Mouse (Mus musculus): ENCODE results near the gene Rassf4.
"Not testable (repeated sequence)": the region's sequence is repeated elsewhere in the genome, so short reads cannot be mapped to it uniquely, and the experiment has no call there.

Gene Rassf4

GRCm38 (mm10) chr6:116635251-116636180 lies 38.2 kb downstream of the Rassf4 start:
- DNase-seq (ENCODE audit: low spot score), result no peak

DNA sequence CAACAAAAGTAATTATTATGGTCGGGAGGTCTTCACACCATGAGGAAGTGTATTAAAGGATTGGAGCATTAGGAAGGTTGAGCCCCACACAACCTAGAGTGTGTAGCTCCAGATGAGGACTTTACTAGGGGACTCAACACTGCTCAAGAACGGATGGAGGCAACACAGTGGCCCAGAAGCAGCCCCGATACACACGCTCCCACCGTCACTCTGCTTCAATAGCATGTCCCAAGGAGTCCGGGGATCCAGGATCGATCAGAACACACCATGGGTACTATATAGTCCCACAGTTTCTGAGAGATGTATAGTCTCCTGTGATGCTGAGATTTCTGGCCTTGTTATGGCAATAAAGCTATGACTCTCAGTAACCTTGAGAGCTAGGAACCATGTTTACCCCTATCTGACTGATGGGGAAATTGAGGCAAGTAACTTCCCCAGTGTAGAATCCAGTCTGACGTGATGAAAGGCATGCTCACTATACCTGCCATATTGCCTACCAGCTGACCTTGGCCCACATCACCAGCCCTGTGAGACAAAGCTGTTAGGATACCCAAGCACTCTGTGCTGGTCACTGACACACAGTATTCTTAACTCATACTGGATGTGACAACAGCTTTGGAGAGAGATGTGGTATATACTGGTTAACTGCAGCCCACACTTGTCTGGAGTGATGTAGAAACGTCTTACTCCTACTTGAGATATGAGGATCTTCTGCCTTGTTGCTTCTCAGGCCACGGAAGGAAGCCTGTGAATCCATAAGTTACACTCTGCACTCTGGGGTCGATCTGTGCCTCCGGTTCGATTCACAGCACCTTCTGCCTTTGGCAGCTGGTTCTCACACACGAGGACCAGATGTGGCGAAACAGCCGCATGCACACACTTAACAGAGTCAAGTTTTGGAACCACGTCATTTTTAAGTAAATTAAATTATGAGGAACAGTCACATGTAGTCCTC lies 39.7 kb downstream of the Rassf4 start:
- no peak for DNase-seq (ENCODE audit: low spot score)

DNA sequence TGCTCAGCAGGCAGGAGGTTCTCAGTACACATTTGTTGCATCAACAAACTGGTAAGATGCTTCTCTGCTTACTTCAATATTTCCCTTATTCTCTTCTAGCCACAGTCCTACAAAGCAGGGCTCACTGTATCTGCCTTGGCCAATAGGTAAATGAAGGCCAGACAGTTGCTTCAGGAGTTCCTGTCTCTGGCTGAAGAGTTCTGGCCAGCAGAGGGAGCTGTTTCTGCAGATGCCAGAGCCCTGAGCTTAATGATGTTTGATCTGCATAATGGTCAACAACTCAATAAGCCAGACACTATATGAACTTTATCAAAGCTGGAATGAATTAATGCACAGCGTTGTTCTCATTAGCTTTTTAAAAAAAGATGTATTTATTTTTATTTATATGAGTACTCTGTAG lies 41.6 kb downstream of the Rassf4 start:
- peak; percentile 53 for DNase-seq (ENCODE audit: low spot score)

GRCm38 (mm10) chr6:116629766-116630165 lies 44.0 kb downstream of the Rassf4 start:
- no peak for DNase-seq (ENCODE audit: low spot score)

- DNase-seq (ENCODE audit: low spot score), result peak; percentile 26
These were observed 45.1 kb downstream of the Rassf4 start, which contains the start of gene Zfp422 for GRCm38 (mm10) chr6:116628539-116629171. Gene Zfp422, minus strand, starts transcription at chr6:116628999.

GRCm38 (mm10) chr6:116628095-116628494 lies 45.7 kb downstream of the Rassf4 start:
- DNase-seq (ENCODE audit: low spot score), result no peak

DNA sequence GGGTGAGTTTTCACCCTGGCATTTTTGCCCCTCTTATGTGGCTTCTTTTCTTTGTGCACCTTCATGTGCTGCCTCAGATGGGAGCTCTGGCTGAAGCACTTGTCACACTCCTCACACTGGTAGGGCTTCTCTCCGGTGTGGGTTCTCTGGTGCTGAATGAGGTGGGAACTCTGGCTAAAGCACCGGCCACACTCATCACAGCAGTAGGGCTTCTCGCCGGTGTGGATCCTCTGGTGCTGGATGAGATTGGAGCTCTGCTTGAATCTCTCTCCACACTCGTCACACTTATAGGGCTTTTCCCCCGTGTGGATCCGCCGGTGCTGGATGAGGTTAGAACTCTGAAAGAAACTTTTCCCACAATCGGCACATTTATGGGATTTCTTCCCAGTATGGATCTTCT lies 47.3 kb downstream of the Rassf4 start:
- not testable (repeated sequence) for DNase-seq (ENCODE audit: low spot score)

- DNase-seq (ENCODE audit: low spot score), result no peak
These were observed 52.3 kb downstream of the Rassf4 start for GRCm38 (mm10) chr6:116621318-116622023.

DNA sequence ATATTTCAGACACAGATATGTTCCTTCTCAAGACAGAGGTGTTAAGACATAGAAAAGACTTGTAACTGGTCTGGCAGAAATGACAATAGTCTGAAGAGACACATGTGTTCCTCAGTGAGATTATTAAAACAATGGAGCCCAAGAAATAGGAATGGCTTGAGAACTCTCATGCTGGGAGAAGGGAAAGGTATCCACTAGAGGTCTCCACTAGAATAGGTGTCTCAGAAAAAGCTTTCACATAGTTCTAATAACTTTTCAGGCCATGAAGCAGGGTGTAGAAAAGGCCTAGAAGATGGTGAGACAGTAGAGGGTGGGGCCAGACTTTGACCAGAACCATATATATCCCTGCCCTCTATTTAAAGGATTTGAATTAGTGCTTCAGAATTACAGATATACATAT lies 55.7 kb downstream of the Rassf4 start:
- no peak for DNase-seq (ENCODE audit: low spot score)

- no peak for DNase-seq (ENCODE audit: low spot score)
These were observed 58.0 kb downstream of the Rassf4 start for GRCm38 (mm10) chr6:116615719-116616118.

GRCm38 (mm10) chr6:116607230-116607629 lies 66.5 kb downstream of the Rassf4 start:
- DNase-seq (ENCODE audit: low spot score), result no peak

DNA sequence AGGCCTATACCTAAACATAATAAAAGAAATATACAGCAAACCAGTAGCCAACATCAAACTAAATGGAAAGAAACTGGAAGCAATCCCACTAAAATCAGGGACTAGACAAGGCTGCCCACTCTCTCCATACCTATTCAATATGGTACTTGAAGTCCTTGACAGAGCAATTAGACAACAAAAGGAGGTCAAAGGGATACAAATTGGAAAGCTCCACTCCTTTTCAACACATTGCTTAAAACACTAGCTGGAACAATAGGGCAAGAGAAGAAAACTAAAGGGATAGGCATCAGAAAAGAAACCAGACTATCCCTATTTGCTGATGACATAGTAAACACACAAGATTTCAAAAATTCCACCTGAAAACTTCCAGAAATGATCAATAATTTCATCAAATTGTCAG lies 72.8 kb downstream of the Rassf4 start:
- DNase-seq (ENCODE audit: low spot score), result not testable (repeated sequence)

GRCm38 (mm10) chr6:116584095-116584494 lies 89.7 kb downstream of the Rassf4 start, which contains the start of gene Olfr215:
Gene Olfr215, minus strand, starts transcription at chr6:116584195.
- DNase-seq (ENCODE audit: low spot score), result no peak

Measured in c-Kit-positive CD71-positive TER-119-positive erythroid progenitor cells, embryonic 14.5 days (primary cell).